Mouse (Mus musculus) lung, adult 2 months (tissue): ENCODE measurements around the gene Gm6309.

Source experiments
- CTCF ChIP-seq: fragments of 200-500 bp; IDR thresholded peaks from 2 replicates; pipeline ENCODE4 v1.5.1; 2011; ENCODE audit warnings: mild to moderate bottlenecking, low read length, control low read depth; ENCODE audit not compliant: insufficient read depth
- POLR2A ChIP-seq: fragments of 200-500 bp; IDR thresholded peaks from 2 replicates; pipeline ENCODE4 v1.6.1; 2011; ENCODE audit warnings: low read depth, mild to moderate bottlenecking, control low read depth, low read length, borderline replicate concordance; ENCODE audit errors: extremely low read depth

DNA sequence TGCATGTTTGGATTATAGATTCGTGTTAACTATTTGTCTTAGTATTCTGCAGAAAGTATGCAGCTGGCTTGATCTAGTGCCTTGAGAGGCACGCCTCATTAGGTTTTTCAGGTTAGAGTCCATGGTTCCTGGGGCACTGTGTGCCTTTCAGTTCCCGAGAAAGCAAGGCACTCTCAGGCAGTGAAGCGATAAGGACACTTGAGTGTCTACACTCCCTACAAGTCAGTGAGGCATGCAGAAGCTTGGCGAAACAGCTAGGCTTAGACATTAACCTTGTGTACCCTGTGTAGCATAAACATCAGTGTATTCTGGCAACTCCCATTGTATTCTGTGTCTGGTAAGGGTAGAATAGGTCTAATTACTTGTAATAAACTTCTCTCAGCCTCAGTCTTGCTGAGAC is 35.0 kb upstream of the Gm6309 start:
- TF ChIP-seq CTCF, result no peak
- TF ChIP-seq POLR2A, result no peak
